Mouse (Mus musculus) megakaryocyte, adult 5-6 weeks (primary cell): ENCODE data around the gene Slc25a36. TPM values are rescaled to one million over a fixed set of nuclear protein-coding genes. Genes with fewer than 3 reads are reported as not detected.

Experiments used
- ATAC-seq: 2 replicates; pipeline ENCODE4 v1.8.0; 2016; ENCODE audit warnings: mild to moderate bottlenecking, inconsistent platforms; ENCODE audit not compliant: poor library complexity, severe bottlenecking
- total RNA-seq, 2 experiments: library from RNA; stranded (forward) in 1 of 2; stranded (reverse) in 1 of 2; fragments of 153-499, 151-499 nt in 1 of 2; fragments of 221-1000, 200-1000 nt in 1 of 2; gene quantifications; 2 replicates each; pipeline versions ENCODE4 v1.2.3 to v1.2.4; 2015 to 2017

The Slc25a36 gene
- total RNA-seq (2015) (44.6 and 57.4 TPM in 2 replicates), total RNA-seq (2017) (42.2 and 57.0 TPM in 2 replicates)

DNA sequence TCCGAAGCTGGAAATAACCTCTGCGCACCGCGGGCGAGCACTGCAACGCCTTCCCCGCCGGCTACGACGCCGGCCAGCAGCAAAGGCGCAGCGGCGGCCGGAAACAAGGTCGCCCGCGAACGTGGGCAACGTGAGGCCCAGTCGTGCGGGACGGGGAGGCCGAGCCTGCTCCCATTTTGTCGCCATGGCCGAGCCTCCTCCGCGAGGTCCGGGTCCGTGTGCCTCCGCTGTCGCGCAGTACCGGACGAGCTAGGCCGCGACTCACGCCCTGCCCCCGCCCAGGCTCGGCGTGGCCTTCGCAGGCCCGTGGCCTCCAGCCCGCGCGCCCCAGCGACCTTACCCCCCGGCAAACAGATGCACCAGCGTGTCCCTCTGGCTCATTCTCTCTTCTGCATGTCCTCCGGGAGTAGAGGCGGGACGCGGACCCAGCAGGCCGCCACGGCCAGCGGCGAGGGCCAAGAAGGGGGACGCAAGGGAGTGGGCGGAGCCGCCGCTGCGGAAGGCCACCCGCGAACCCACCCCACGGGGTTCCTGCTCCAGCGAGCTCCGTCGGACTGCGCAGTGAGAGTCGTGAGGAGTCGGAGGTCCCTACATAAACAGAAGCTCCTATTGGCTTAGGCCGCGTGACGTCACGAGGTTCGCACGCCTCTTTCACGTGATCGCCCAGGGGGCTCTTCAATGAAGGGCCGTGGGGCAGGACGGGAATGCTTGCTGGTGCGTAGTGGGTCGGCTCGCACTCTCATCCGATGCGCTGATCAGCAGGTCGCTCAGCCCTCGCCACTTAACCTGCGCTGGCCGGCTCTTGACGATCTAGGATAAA, at the start of gene Slc25a36:
Gene Slc25a36, minus strand, starts transcription at position 587 of the 820 bp plus-strand sequence.
- ATAC-seq, result peak; percentile 87

GRCm38 (mm10) chr9:97158412-97158811, 47.5 kb upstream of the Slc25a36 start:
- ATAC-seq, result no peak

GRCm38 (mm10) chr9:97155981-97156380, 45.0 kb upstream of the Slc25a36 start:
- no peak for ATAC-seq

GRCm38 (mm10) chr9:97154956-97155355, 44.0 kb upstream of the Slc25a36 start:
- no peak for ATAC-seq

DNA sequence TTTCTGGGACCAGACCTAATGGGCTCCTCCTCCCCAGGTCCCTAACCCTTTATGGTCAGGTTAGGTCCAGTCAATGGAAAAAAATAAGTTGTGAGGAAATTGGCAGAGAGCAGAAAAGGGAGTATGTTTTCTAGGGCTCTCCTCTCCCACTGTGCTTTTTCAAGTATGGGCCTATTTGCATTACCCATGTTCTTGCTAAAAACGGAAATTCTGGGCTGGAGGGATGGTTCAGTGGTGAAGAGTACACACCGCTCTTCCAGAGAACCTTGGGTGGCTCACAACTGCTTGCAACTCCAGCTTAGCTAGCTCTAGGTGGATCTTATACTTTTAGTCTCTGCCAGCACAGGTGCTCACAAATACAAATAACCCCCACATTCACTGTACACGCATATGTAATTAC, 42.0 kb upstream of the Slc25a36 start:
- no peak for ATAC-seq

- ATAC-seq, result no peak
Observed at GRCm38 (mm10) chr9:97147270-97147669, 36.3 kb upstream of the Slc25a36 start.

DNA sequence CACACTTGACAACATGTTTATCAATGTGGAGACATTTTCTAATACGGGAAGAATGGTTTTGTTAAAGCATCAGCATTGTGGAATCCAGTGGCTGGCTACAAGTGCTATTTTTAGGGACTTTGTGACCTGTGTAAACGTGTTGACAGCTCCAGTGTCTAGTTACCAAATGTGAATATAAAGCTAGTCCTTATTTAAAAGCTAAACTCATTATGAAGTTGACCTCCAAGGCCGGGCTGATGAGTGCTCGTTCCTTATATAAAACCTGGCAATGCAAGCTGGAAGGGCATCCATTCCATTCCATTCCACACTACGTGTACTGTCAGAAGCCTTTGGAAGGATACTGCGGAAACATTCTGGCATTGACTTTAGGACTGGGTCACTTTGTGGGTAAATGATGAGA, 34.4 kb upstream of the Slc25a36 start:
- ATAC-seq, result no peak

GRCm38 (mm10) chr9:97143416-97143815, 32.5 kb upstream of the Slc25a36 start:
- ATAC-seq, result no peak

GRCm38 (mm10) chr9:97142558-97142957, 31.6 kb upstream of the Slc25a36 start:
- no peak for ATAC-seq

DNA sequence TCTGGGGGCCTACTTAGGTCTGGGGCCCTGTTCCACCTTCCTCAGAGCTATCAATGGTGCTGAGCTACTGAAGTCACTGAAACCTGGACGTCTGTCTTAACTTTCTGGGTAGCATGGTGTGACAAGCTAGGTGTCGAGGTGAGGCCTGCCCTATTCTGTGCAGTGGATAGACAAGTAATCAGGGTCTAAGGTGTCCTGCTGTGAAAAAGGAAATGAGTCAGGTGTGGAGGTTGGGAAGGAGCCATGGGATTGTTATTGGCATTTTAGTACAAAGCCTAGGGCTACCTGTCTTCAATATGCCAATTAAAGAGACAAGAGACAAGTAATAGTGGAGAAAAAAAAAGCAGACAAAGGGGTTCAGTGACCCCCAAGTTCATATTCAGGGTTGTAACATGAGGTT, 30.8 kb upstream of the Slc25a36 start:
- ATAC-seq, result no peak

DNA sequence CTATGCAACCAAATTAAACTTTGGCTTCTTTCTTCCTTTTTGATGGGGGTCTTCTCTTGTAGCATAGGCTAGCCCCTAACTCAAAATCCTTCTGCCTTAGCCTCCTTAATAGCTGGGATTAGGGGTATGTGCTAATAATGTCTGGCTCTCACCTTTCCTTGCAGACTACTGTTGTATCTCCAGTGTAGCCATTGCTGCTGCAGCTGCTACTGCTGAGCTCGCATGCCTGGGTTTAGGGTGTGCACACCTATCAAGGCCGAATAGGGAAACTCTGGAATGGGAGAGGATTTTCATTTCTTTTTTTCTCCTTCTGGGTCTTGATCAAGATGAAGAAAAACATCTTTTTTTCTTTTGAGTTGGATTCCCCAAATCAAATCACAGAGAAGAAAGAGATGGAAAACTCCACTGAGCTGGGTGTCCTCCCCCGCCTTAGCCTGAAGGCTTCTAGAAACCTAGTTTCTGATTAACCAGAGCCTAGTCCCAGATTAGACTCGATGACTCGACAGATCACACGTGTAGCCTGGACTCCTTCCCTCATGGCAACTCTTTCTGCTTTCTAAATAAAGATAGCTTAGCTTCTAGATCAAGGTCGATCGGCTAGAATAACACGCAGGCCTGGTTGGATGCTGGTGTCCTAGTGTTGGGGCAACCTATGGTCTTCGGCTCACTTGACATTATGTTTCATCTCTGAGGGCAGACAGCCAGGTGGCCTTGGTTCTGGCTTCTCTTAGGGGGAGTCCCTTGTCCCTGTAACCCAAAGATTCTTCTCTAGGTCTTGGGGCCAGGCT, 29.4 kb upstream of the Slc25a36 start:
- no peak for ATAC-seq

GRCm38 (mm10) chr9:97137678-97138077, 26.7 kb upstream of the Slc25a36 start:
- no peak for ATAC-seq

GRCm38 (mm10) chr9:97137116-97137515, 26.2 kb upstream of the Slc25a36 start:
- ATAC-seq, result no peak

DNA sequence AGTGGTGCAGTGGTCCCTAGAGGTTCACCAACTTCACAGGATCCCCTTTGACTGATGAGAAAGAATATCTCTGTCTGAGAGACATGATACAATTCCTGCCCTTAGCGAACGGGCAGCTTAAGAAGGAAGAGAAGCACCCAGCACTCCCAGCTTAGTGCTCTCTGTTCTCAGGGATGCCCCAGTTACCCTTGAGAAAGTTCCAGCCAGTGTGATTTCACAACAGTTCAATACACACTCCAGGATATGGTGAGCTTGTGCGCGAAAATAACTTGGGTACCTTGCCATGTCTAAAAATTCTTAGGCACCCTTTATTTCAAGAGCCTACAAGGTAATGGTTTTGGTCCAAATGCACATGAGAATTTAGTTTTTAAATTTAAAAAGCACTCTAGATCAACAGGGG, 24.9 kb upstream of the Slc25a36 start:
- ATAC-seq, result no peak

- no peak for ATAC-seq
Observed at GRCm38 (mm10) chr9:97133178-97133577, 22.2 kb upstream of the Slc25a36 start.

- ATAC-seq, result no peak
Observed at GRCm38 (mm10) chr9:97130001-97130400, 19.0 kb upstream of the Slc25a36 start.

DNA sequence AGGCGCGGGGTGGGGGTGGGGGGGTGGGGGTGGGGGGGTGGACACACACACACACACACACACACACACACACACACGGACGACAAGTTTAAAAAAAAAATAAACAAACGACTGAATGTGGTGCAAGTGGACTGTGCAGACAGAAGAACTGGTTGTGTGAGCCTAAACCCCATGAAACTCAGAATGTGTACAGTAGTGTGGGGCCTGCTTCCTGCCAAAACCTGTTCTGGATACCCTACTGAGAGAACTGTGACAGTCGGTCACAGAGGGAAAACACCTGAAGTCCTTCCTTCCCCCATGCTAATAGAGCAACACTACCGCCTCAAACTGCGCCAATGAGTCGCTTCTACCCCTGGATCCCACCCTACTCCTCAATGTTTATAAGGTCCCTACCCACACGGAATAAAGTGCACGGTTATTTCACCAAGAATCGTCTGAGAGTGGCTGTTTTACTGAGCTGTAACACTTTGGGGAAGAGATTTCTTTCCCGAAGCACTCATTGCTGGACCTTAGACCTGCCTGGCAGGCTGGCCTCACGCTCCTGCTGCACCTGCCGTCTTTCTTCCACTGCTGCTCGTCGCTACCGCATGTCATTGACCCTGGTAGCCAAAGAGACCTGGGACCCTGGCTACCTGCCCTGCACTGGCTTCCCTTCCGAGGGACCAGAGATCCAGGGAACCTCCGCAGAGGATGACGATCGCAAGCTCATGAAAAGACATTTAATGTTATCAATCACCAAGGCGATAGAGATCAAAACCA, 13.2 kb upstream of the Slc25a36 start:
- no peak for ATAC-seq

- ATAC-seq, result no peak
Observed at GRCm38 (mm10) chr9:97121432-97121831, 10.5 kb upstream of the Slc25a36 start.

DNA sequence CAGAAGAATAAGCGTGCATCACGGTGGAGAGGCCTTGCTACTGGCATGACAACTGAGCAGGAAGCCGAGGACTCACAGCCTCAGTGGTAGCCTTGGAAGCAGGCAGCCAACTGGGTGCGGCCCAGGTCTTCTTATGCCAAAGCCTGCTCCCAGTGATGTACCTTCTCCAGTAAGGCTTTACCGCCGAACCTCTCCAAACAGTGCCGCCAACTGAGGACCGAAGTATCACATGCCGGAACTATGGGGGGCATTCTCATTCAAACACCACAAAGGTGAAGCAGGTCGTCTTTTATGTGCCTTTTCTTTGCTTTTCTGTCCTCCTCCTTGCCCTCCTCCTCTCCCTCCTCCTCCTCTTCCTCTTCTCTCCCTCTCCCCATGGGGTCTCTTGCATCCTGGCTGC, 3.3 kb upstream of the Slc25a36 start:
- ATAC-seq, result no peak

DNA sequence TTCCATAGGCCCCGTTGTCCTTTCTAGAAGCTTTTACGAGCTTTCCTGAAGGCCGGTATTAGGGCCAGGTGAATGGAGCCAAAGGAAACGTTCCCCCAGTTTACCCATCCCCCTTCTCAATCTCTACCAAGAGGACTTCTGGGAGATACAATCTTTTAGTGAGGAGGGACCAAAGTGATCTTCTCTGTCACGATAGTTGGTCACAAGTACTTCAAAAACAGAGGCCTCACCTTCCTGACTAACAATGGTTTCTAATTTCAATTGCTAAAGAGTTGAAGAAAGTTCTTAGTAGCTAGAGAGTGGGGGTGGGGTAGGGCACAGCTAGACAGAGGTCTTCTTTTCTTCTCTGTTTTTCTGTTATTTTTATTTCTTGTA, 2.6 kb upstream of the Slc25a36 start:
- ATAC-seq, result no peak

- ATAC-seq, result no peak
Observed at GRCm38 (mm10) chr9:97112797-97113554, 2.0 kb upstream of the Slc25a36 start.
